Mouse (Mus musculus): ENCODE results near the gene Slamf9. TPM values are rescaled to one million over a fixed set of nuclear protein-coding genes. Genes with fewer than 3 reads are reported as not detected.

The Slamf9 gene
- polyA plus RNA-seq, 1 experiment from 2014 or later, result 1.0 TPM

DNA sequence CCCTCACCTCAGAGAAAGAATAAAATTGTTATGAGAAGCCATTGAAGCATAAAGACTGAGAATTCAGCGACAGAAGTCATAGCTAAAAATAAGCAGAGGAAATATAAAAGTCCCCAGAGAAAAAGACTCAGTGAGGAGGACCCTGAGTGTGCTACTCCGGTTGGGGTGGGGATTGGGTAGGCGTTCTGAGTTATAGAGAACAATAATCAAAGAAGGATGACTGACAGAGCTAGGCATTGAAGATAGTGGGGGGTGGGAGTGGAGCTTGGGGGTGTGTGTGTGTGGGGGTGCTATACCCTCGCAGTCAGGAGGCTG lies 41.4 kb upstream of the Slamf9 start:
- Histone ChIP-seq H3K9me3 (replicated peaks; ENCODE audit: control insufficient read depth, low read length) (no peaks in the 10 kb centered on the region), H3K27me3 (ENCODE audit: control insufficient read depth, insufficient read depth, low read depth, low read length) (no peaks in the 10 kb centered on the region), H3K4me2 (ENCODE audit: low read depth, low read length) (no peak overlapping the region), H3K27ac (ENCODE audit: low read length) (no peak overlapping the region), H3K36me3 (ENCODE audit: control insufficient read depth, insufficient read depth) (no peaks in the 10 kb centered on the region), H3K9ac (ENCODE audit: low read depth, low read length) (no peak overlapping the region), H3K4me3 (ENCODE audit: low read depth, low read length) (no peak overlapping the region), H3K4me1 (ENCODE audit: control insufficient read depth, low read depth, low read length) (no peaks in the 10 kb centered on the region)
- ATAC-seq (ENCODE audit: low read depth), result no peak
- WGBS (ENCODE audit: insufficient replicate concordance), result 65% methylated on average over 4 of the region's 4 CpGs

DNA sequence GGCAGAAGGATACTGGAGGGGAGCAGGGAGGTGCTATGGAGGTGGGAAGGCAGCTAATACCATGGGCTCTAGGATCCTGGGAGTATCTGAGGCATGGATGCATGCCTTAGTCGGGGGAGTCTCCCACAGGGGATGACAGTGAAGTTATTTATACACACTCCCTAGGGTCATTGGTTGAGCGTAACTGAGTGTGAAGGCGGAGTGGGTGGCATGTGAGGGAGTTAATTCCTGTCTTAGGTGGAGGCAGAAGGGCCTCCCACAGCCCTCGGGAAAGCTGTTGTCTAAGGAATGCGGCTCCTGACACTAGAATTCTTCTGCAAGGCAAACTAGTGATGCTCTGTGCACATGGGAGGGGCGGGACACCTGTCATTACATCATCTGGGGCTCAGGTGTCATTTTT lies 38.4 kb upstream of the Slamf9 start:
- ATAC-seq (ENCODE audit: low read depth), result no peak
- no peaks in the 10 kb centered on the region for H3K36me3 ChIP-seq (ENCODE audit: control insufficient read depth, insufficient read depth)
- H3K27me3 ChIP-seq (ENCODE audit: control insufficient read depth, insufficient read depth, low read depth, low read length), result no peaks in the 10 kb centered on the region
- 44% methylated on average over 6 of the region's 6 CpGs for WGBS (ENCODE audit: insufficient replicate concordance)
- no peak overlapping the region for H3K27ac ChIP-seq (ENCODE audit: low read length)
- H3K4me3 ChIP-seq (ENCODE audit: low read depth, low read length), result no peak overlapping the region
- no peak overlapping the region for H3K4me2 ChIP-seq (ENCODE audit: low read depth, low read length)
- no peaks in the 10 kb centered on the region for H3K4me1 ChIP-seq (ENCODE audit: control insufficient read depth, low read depth, low read length)
- no peaks in the 10 kb centered on the region for H3K9me3 ChIP-seq (replicated peaks; ENCODE audit: control insufficient read depth, low read length)
- H3K9ac ChIP-seq (ENCODE audit: low read depth, low read length), result no peak overlapping the region

DNA sequence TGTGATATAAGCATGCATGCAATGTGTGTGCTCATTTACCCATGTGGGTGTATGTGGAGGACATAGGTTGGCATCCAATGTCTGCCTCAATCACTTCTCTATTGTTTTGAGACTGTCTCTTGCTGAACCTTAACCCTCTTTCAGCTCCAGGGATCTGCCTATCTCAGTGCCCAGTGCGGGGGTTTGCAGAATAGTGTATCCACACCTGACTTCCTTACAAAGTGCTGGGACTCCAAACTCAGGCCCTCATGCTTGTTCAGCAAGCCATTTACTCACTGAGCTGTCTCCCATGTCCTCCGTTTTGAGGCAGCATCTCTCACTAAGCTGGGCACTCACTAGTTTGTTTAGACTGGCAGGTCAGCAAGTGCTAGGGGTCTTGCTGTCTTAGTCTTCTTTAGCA lies 36.5 kb upstream of the Slamf9 start:
- Histone ChIP-seq H3K27me3 (ENCODE audit: control insufficient read depth, insufficient read depth, low read depth, low read length) (no peaks in the 10 kb centered on the region), H3K4me1 (ENCODE audit: control insufficient read depth, low read depth, low read length) (no peaks in the 10 kb centered on the region), H3K4me2 (ENCODE audit: low read depth, low read length) (no peak overlapping the region), H3K27ac (ENCODE audit: low read length) (no peak overlapping the region), H3K9ac (ENCODE audit: low read depth, low read length) (no peak overlapping the region), H3K36me3 (ENCODE audit: control insufficient read depth, insufficient read depth) (no peaks in the 10 kb centered on the region), H3K4me3 (ENCODE audit: low read depth, low read length) (no peak overlapping the region), H3K9me3 (replicated peaks; ENCODE audit: control insufficient read depth, low read length) (no peaks in the 10 kb centered on the region)
- ATAC-seq (ENCODE audit: low read depth), result no peak
- 66% methylated on average over 2 of the region's 2 CpGs for WGBS (ENCODE audit: insufficient replicate concordance)

DNA sequence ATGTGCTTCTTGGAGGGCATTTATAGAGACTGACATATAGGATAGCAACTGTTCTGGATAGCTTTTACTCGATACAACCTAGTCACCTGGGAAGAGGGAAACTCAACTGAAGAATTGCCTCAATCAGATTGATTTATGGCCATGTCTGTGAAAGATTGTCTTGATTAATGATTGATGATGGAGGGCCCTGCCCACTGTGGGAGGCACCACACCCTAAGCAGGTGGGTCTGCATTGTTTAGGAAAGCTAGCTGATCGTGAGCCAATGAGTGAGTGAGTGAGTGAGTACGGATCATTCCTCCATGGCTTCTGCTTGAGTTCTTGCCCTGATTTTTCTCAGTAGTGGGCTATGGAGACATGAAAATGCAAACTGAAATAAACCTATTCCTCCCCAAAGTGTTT lies 34.6 kb upstream of the Slamf9 start:
- no peak overlapping the region for H3K4me2 ChIP-seq (ENCODE audit: low read depth, low read length)
- no peak overlapping the region for H3K9ac ChIP-seq (ENCODE audit: low read depth, low read length)
- H3K36me3 ChIP-seq (ENCODE audit: control insufficient read depth, insufficient read depth), result no peaks in the 10 kb centered on the region
- H3K4me3 ChIP-seq (ENCODE audit: low read depth, low read length), result no peak overlapping the region
- no peaks in the 10 kb centered on the region for H3K4me1 ChIP-seq (ENCODE audit: control insufficient read depth, low read depth, low read length)
- no peaks in the 10 kb centered on the region for H3K27me3 ChIP-seq (ENCODE audit: control insufficient read depth, insufficient read depth, low read depth, low read length)
- H3K27ac ChIP-seq (ENCODE audit: low read length), result no peak overlapping the region
- ATAC-seq (ENCODE audit: low read depth), result no peak
- WGBS (ENCODE audit: insufficient replicate concordance), result 64% methylated on average over 3 of the region's 3 CpGs
- H3K9me3 ChIP-seq (replicated peaks; ENCODE audit: control insufficient read depth, low read length), result no peaks in the 10 kb centered on the region

DNA sequence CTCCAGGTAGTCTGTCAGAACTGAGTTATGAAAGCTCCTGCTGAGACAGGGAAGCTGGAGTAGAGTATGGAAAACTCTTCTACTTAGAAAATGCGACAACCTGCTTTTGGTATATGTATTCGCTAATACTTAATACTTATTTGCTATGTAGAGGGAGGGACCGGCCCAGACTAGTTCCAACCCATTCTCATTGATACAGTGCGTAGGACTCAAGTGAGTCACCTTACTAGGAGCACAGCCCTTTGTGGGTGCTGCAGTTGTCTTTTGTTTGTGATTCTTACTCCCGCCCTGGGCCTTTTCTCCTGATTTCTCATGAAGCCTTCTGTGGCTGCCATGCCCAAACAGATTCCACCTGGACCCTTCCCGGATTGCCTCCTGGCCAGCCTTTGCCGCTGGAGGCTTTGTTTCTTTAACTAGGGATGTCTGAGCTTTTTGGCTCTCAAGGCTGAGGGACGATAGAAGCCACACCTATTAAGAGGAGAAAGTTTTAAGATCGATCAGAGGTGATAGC lies 33.2 kb upstream of the Slamf9 start:
- ATAC-seq (ENCODE audit: low read depth), result no peak
- Histone ChIP-seq H3K4me3 (ENCODE audit: low read depth, low read length) (no peak overlapping the region), H3K36me3 (ENCODE audit: control insufficient read depth, insufficient read depth) (no peaks in the 10 kb centered on the region), H3K27me3 (ENCODE audit: control insufficient read depth, insufficient read depth, low read depth, low read length) (no peaks in the 10 kb centered on the region), H3K9me3 (replicated peaks; ENCODE audit: control insufficient read depth, low read length) (no peaks in the 10 kb centered on the region), H3K4me2 (ENCODE audit: low read depth, low read length) (no peak overlapping the region), H3K4me1 (ENCODE audit: control insufficient read depth, low read depth, low read length) (no peaks in the 10 kb centered on the region), H3K9ac (ENCODE audit: low read depth, low read length) (no peak overlapping the region), H3K27ac (ENCODE audit: low read length) (no peak overlapping the region)
- WGBS (ENCODE audit: insufficient replicate concordance), result 67% methylated on average over 9 of the region's 9 CpGs

DNA sequence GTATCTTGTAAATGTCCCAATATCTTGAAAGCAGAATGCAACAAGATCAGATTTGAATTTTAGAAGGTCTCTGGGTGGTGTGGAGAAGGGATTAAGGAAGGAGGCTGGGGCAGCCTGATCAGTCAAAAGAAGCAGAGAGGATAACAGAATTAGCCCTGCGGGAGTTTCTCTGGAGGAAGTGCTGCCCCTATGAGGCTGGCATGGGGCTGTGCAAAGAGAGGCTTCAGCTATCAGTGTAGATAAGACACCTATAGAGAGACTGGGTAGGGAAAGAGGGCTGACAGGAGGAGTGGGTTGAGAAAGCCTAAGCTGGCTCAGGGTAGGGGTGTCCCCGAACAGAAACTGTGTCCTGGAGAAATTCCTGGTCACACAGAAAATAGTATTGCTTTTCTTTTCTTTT lies 24.9 kb upstream of the Slamf9 start:
- H3K4me2 ChIP-seq (ENCODE audit: low read depth, low read length), result no peak overlapping the region
- H3K4me1 ChIP-seq (ENCODE audit: control insufficient read depth, low read depth, low read length), result no peaks in the 10 kb centered on the region
- H3K36me3 ChIP-seq (ENCODE audit: control insufficient read depth, insufficient read depth), result no peaks in the 10 kb centered on the region
- no peak for ATAC-seq (ENCODE audit: low read depth)
- H3K4me3 ChIP-seq (ENCODE audit: low read depth, low read length), result no peak overlapping the region
- H3K27ac ChIP-seq (ENCODE audit: low read length), result no peak overlapping the region
- WGBS (ENCODE audit: insufficient replicate concordance), result 32% methylated on average over 2 of the region's 2 CpGs
- H3K9ac ChIP-seq (ENCODE audit: low read depth, low read length), result no peak overlapping the region
- no peaks in the 10 kb centered on the region for H3K9me3 ChIP-seq (replicated peaks; ENCODE audit: control insufficient read depth, low read length)
- no peaks in the 10 kb centered on the region for H3K27me3 ChIP-seq (ENCODE audit: control insufficient read depth, insufficient read depth, low read depth, low read length)

DNA sequence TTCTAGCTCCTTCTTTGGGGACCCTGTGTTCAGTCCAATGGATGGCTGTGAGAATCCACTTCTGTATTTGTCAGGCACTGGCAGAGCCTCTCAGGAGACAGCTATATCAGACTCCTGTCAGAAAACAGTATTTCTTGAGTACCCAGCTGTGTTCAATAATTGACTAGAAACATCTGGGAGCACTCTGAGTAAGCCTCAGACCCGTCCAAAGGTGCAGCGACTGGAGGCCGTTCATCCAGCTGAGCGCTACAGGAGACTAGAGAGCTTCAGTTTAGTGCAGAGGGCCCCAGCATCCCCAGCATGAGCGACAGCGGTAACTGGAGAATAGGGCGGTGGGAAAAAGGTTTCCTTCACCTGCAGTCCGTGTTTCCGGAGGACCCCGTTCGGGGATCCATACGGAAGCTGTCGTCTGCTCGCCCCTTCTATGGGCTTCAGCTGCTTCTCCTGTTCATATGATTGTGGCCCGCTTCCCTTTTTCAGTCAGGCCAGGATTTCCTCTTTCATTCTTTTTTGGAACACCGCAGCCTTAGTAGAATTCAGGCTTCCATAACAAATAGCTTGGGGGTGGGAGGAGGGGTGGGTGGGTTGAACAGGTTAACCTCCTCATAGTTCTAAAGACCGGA lies 24.2 kb upstream of the Slamf9 start:
- ATAC-seq (ENCODE audit: low read depth), result no peak
- no peaks in the 10 kb centered on the region for H3K4me1 ChIP-seq (ENCODE audit: control insufficient read depth, low read depth, low read length)
- H3K27me3 ChIP-seq (ENCODE audit: control insufficient read depth, insufficient read depth, low read depth, low read length), result no peaks in the 10 kb centered on the region
- H3K9me3 ChIP-seq (replicated peaks; ENCODE audit: control insufficient read depth, low read length), result no peaks in the 10 kb centered on the region
- no peak overlapping the region for H3K27ac ChIP-seq (ENCODE audit: low read length)
- 13% methylated on average over 17 of the region's 17 CpGs for WGBS (ENCODE audit: insufficient replicate concordance)
- H3K4me3 ChIP-seq (ENCODE audit: low read depth, low read length), result no peak overlapping the region
- H3K9ac ChIP-seq (ENCODE audit: low read depth, low read length), result no peak overlapping the region
- no peaks in the 10 kb centered on the region for H3K36me3 ChIP-seq (ENCODE audit: control insufficient read depth, insufficient read depth)
- H3K4me2 ChIP-seq (ENCODE audit: low read depth, low read length), result 0 out of 2 replicates have a peak overlapping the region, but pooled peaks have one; percentile 17

DNA sequence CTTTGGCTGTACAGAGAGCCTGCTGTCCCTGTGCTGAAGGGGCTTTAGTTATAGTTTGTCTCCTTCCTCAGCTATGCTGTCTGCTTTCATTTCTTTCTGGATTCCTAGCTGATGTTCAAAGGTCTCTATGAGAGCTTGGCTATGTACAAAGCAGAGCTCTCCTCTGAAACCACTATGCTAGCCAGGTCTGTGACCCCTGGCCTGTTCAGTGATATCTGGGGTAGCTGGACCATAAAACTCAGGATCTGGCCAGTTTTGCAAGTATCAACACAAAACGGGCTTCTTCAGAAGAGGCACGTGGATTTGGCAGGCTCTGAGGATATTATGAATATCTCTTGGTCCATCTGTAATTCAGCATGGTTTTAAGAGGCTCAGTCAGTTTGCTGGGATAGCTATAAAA lies 22.2 kb upstream of the Slamf9 start:
- H3K4me1 ChIP-seq (ENCODE audit: control insufficient read depth, low read depth, low read length), result no peaks in the 10 kb centered on the region
- no peak overlapping the region for H3K27ac ChIP-seq (ENCODE audit: low read length)
- H3K4me2 ChIP-seq (ENCODE audit: low read depth, low read length), result no peak overlapping the region
- no peak overlapping the region for H3K9ac ChIP-seq (ENCODE audit: low read depth, low read length)
- no peaks in the 10 kb centered on the region for H3K36me3 ChIP-seq (ENCODE audit: control insufficient read depth, insufficient read depth)
- WGBS (ENCODE audit: insufficient replicate concordance), result 44% methylated on average over 2 of the region's 2 CpGs
- no peak overlapping the region for H3K4me3 ChIP-seq (ENCODE audit: low read depth, low read length)
- ATAC-seq (ENCODE audit: low read depth), result no peak
- no peaks in the 10 kb centered on the region for H3K9me3 ChIP-seq (replicated peaks; ENCODE audit: control insufficient read depth, low read length)
- no peaks in the 10 kb centered on the region for H3K27me3 ChIP-seq (ENCODE audit: control insufficient read depth, insufficient read depth, low read depth, low read length)

DNA sequence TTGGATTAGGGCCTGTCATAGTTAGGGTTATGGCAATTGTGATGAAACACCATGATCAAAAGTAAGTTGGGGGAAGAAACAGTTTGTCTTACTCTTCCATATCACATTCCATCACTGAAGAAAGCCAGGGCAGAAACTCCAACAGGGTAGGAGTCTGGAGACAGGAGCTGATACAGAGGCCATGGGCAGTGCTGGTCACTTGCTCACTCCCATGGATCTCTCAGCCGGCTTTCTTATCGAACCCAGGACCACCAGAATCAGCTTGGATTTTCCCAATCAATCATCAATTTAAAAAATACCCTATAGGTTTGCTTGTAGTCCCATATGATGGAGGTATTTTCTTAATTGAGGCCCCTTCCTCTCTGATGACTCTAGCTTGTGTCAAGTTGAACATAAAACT lies 21.3 kb upstream of the Slamf9 start:
- Histone ChIP-seq H3K27me3 (ENCODE audit: control insufficient read depth, insufficient read depth, low read depth, low read length) (no peaks in the 10 kb centered on the region), H3K36me3 (ENCODE audit: control insufficient read depth, insufficient read depth) (no peaks in the 10 kb centered on the region), H3K9ac (ENCODE audit: low read depth, low read length) (no peak overlapping the region), H3K4me3 (ENCODE audit: low read depth, low read length) (no peak overlapping the region), H3K9me3 (replicated peaks; ENCODE audit: control insufficient read depth, low read length) (no peaks in the 10 kb centered on the region), H3K27ac (ENCODE audit: low read length) (no peak overlapping the region), H3K4me1 (ENCODE audit: control insufficient read depth, low read depth, low read length) (no peaks in the 10 kb centered on the region), H3K4me2 (ENCODE audit: low read depth, low read length) (no peak overlapping the region)
- no peak for ATAC-seq (ENCODE audit: low read depth)
- 65% methylated on average over 2 of the region's 2 CpGs for WGBS (ENCODE audit: insufficient replicate concordance)

Measured in liver, embryonic 16.5 days (tissue).